Mouse (Mus musculus): ENCODE measurements around the gene Twsg1. TPM values are rescaled to one million over a fixed set of nuclear protein-coding genes. Genes with fewer than 3 reads are reported as not detected.

Twsg1 gene
- polyA plus RNA-seq, 1 experiment from 2014 or later: 51.2 TPM

- no peak overlapping the region for H3K9ac ChIP-seq
- 0 out of 2 replicates have a peak, but pooled peaks cover 4% of the 10 kb centered on the region for H3K4me1 ChIP-seq (replicated peaks)
- no peaks in the 10 kb centered on the region for H3K9me3 ChIP-seq
- no peak overlapping the region for H3K27ac ChIP-seq (replicated peaks)
- peaks cover 41% of the 10 kb centered on the region for H3K36me3 ChIP-seq
- H3K27me3 ChIP-seq: no peaks in the 10 kb centered on the region
- no peak for ATAC-seq (ENCODE audit: low FRiP score, low read depth)
- WGBS: 79% methylated on average over 6 of the region's 6 CpGs
- no peak overlapping the region for H3K4me3 ChIP-seq
- H3K4me2 ChIP-seq: no peak overlapping the region
These were observed 20.1 kb downstream of the Twsg1 start for GRCm38 (mm10) chr17:65930960-65931359.

- no peak overlapping the region for H3K4me3 ChIP-seq
- H3K36me3 ChIP-seq: peaks cover 44% of the 10 kb centered on the region
- 0 out of 2 replicates have a peak, but pooled peaks cover 4% of the 10 kb centered on the region for H3K4me1 ChIP-seq (replicated peaks)
- no peaks in the 10 kb centered on the region for H3K9me3 ChIP-seq
- H3K27me3 ChIP-seq: no peaks in the 10 kb centered on the region
- no peak overlapping the region for H3K27ac ChIP-seq (replicated peaks)
- no peak overlapping the region for H3K4me2 ChIP-seq
- ATAC-seq (ENCODE audit: low FRiP score, low read depth): no peak
- WGBS: 85% methylated on average over 7 of the region's 7 CpGs
- no peak overlapping the region for H3K9ac ChIP-seq
These were observed 20.7 kb downstream of the Twsg1 start for GRCm38 (mm10) chr17:65930158-65930826.

- Histone ChIP-seq H3K27ac (replicated peaks) (no peak overlapping the region), H3K4me1 (replicated peaks) (0 out of 2 replicates have a peak, but pooled peaks cover 4% of the 10 kb centered on the region), H3K27me3 (no peaks in the 10 kb centered on the region), H3K36me3 (peaks cover 50% of the 10 kb centered on the region), H3K4me2 (no peak overlapping the region), H3K9me3 (no peaks in the 10 kb centered on the region), H3K4me3 (no peak overlapping the region), H3K9ac (no peak overlapping the region)
- no peak for ATAC-seq (ENCODE audit: low FRiP score, low read depth)
- WGBS: 89% methylated on average over 22 of the region's 22 CpGs
These were observed 21.6 kb downstream of the Twsg1 start for GRCm38 (mm10) chr17:65929319-65929978.

- H3K36me3 ChIP-seq: peaks cover 53% of the 10 kb centered on the region
- no peak for ATAC-seq (ENCODE audit: low FRiP score, low read depth)
- WGBS: 63% methylated on average over 4 of the region's 4 CpGs
These were observed 23.9 kb downstream of the Twsg1 start for GRCm38 (mm10) chr17:65927077-65927476.

DNA sequence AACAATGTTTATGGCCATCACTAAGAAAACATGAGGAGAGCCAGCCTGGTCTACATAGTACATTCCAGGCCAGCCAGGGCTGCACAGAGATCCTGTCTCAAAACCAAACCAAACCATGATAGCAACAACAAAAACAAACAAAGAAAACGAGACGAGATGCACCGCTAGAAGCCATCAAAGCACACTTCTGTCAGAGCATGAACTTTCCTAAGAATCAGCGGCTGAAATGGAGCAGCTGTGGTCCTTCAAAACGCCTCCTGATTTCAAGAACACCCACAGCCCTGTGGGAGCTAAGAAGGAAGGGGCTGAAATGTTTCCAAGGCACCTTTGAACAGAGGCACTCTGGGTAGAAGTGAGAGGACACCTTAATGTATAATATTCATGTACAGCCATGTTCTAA is 26.8 kb downstream of the Twsg1 start:
- ATAC-seq (ENCODE audit: low FRiP score, low read depth): no peak
- no peaks in the 10 kb centered on the region for H3K9me3 ChIP-seq
- H3K27me3 ChIP-seq: no peaks in the 10 kb centered on the region
- H3K27ac ChIP-seq (replicated peaks): no peak overlapping the region
- no peak overlapping the region for H3K4me2 ChIP-seq
- peaks cover 55% of the 10 kb centered on the region for H3K36me3 ChIP-seq
- no peaks in the 10 kb centered on the region for H3K4me1 ChIP-seq (replicated peaks)
- H3K9ac ChIP-seq: no peak overlapping the region
- no peak overlapping the region for H3K4me3 ChIP-seq
- 78% methylated on average over 5 of the region's 5 CpGs for WGBS

More at GRCm38 (mm10) chr17:65927077-65927476, 23.9 kb downstream of the Twsg1 start:
- Histone ChIP-seq H3K4me2 (no peak overlapping the region), H3K9me3 (no peaks in the 10 kb centered on the region), H3K9ac (no peak overlapping the region), H3K27ac (replicated peaks) (no peak overlapping the region), H3K27me3 (no peaks in the 10 kb centered on the region), H3K4me1 (replicated peaks) (0 out of 2 replicates have a peak, but pooled peaks cover 4% of the 10 kb centered on the region), H3K4me3 (no peak overlapping the region)

DNA sequence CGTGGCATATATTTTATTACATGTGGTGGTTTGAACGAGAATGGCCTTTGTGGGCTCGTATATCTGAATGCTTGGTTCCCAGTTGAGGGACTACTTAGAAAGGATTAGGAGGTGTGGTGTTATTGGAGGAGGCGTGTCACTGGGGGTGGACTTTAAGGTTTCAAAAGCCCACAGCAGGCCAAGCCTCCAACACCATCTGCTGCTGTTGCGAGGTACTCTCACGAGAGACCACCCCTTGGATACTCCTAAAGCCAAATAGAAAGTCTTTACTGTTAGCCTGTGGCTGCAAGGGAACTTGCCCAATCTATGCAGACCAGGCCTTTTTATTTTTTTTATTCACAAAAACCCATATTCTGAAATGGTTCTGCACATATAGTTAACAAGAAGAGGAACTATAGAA is 29.1 kb downstream of the Twsg1 start:
- Histone ChIP-seq H3K9me3 (no peaks in the 10 kb centered on the region), H3K4me2 (no peak overlapping the region), H3K27me3 (no peaks in the 10 kb centered on the region), H3K4me3 (no peak overlapping the region), H3K27ac (replicated peaks) (no peak overlapping the region), H3K4me1 (replicated peaks) (no peaks in the 10 kb centered on the region), H3K36me3 (peaks cover 43% of the 10 kb centered on the region), H3K9ac (no peak overlapping the region)
- WGBS: 83% methylated on average over 6 of the region's 6 CpGs
- no peak for ATAC-seq (ENCODE audit: low FRiP score, low read depth)

GRCm38 (mm10) chr17:65919235-65919634 is 31.8 kb downstream of the Twsg1 start:
- H3K4me1 ChIP-seq (replicated peaks): 0 out of 2 replicates have a peak, but pooled peaks cover 4% of the 10 kb centered on the region
- no peak overlapping the region for H3K9ac ChIP-seq
- no peak for ATAC-seq (ENCODE audit: low FRiP score, low read depth)
- H3K27ac ChIP-seq (replicated peaks): no peak overlapping the region
- no peaks in the 10 kb centered on the region for H3K9me3 ChIP-seq
- H3K4me3 ChIP-seq: no peak overlapping the region
- H3K36me3 ChIP-seq: peaks cover 19% of the 10 kb centered on the region
- no peaks in the 10 kb centered on the region for H3K27me3 ChIP-seq
- H3K4me2 ChIP-seq: no peak overlapping the region
- 85% methylated on average over 3 of the region's 3 CpGs for WGBS

DNA sequence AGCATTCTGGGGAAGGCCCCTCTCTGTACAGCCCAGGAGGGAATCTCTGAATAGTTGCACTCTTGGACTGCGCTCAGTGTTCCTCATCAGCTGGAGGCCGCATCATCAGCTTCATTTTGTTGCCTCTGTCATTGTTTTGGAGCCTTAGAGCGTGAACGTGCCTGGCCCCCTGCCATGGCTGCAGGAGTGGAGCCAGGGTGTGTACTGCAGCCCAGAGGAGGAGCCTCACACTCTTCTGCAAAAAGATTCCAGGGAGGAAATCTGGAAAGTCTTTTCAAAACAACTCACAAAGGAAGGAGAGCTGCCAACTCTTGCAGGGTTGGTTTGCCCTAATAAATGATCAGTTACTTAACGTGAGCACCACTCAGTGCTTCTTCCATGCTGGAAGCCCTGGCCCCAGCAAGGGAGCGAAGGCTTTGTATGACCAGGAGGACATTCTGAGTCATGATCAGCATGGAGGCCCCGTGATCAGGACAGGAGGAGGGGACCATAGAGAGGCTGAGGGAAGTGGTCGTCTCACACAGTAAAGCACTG is 34.8 kb downstream of the Twsg1 start:
- 8% methylated on average over 8 of the region's 8 CpGs for WGBS
- H3K4me3 ChIP-seq: no peak overlapping the region
- no peaks in the 10 kb centered on the region for H3K36me3 ChIP-seq
- H3K9me3 ChIP-seq: no peaks in the 10 kb centered on the region
- H3K4me2 ChIP-seq: peak overlapping the region; percentile 26
- peak; percentile 94 for ATAC-seq (ENCODE audit: low FRiP score, low read depth)
- H3K4me1 ChIP-seq (replicated peaks): 0 out of 2 replicates have a peak, but pooled peaks cover 4% of the 10 kb centered on the region
- no peaks in the 10 kb centered on the region for H3K27me3 ChIP-seq
- H3K27ac ChIP-seq (replicated peaks): peak overlapping the region; percentile 68
- 0 out of 2 replicates have a peak overlapping the region, but pooled peaks have one; percentile 10 for H3K9ac ChIP-seq

DNA sequence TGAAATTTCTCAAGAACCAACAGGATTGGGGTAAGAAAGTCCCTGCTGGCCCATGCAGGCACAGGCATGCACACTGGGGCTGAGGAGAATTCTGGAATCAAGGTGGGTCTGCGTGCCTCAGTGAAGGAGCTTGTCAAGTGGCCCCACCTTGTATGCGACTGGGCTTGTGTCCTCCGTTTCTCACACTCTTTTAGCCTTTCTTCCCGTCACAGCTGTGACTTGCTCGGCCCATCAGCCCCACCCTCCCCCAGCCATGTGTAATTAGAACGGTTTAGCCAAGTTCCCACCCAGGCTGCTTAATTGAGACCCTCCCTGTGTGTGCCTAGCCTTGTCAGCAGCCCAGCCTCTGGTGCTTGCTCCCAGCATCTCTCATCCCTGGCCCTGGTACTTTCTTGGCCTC is 36.9 kb downstream of the Twsg1 start:
- H3K4me3 ChIP-seq: no peak overlapping the region
- no peak for ATAC-seq (ENCODE audit: low FRiP score, low read depth)
- no peak overlapping the region for H3K4me2 ChIP-seq
- 59% methylated on average over 6 of the region's 6 CpGs for WGBS
- H3K36me3 ChIP-seq: no peaks in the 10 kb centered on the region
- H3K27ac ChIP-seq (replicated peaks): no peak overlapping the region
- 0 out of 2 replicates have a peak, but pooled peaks cover 4% of the 10 kb centered on the region for H3K4me1 ChIP-seq (replicated peaks)
- no peak overlapping the region for H3K9ac ChIP-seq
- no peaks in the 10 kb centered on the region for H3K9me3 ChIP-seq
- H3K27me3 ChIP-seq: no peaks in the 10 kb centered on the region

DNA sequence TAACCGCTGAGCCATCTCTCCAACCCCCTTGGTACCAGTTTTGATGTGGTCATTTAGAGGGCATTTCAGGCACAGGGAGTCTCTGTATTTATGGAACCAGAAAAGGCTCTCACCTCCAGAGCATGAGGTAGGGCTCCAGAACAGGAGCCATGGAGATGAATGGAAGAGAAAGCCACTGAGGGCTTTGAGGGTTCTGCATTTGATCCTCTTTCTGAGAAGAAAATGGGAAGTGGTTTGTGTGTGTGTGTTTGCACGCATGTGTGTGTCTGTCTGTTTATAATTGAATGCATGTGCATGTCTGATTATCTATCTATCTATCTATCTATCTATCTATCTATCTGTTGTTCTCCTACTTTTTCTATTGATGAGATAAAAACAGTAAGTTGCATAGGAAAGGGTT is 38.8 kb downstream of the Twsg1 start:
- no peak overlapping the region for H3K4me3 ChIP-seq
- 0 out of 2 replicates have a peak, but pooled peaks cover 3% of the 10 kb centered on the region for H3K36me3 ChIP-seq
- no peak for ATAC-seq (ENCODE audit: low FRiP score, low read depth)
- H3K27me3 ChIP-seq: no peaks in the 10 kb centered on the region
- 95% methylated on average over 2 of the region's 2 CpGs for WGBS
- H3K9me3 ChIP-seq: no peaks in the 10 kb centered on the region
- no peak overlapping the region for H3K27ac ChIP-seq (replicated peaks)
- H3K4me1 ChIP-seq (replicated peaks): 0 out of 2 replicates have a peak, but pooled peaks cover 4% of the 10 kb centered on the region
- H3K9ac ChIP-seq: no peak overlapping the region
- H3K4me2 ChIP-seq: no peak overlapping the region

DNA sequence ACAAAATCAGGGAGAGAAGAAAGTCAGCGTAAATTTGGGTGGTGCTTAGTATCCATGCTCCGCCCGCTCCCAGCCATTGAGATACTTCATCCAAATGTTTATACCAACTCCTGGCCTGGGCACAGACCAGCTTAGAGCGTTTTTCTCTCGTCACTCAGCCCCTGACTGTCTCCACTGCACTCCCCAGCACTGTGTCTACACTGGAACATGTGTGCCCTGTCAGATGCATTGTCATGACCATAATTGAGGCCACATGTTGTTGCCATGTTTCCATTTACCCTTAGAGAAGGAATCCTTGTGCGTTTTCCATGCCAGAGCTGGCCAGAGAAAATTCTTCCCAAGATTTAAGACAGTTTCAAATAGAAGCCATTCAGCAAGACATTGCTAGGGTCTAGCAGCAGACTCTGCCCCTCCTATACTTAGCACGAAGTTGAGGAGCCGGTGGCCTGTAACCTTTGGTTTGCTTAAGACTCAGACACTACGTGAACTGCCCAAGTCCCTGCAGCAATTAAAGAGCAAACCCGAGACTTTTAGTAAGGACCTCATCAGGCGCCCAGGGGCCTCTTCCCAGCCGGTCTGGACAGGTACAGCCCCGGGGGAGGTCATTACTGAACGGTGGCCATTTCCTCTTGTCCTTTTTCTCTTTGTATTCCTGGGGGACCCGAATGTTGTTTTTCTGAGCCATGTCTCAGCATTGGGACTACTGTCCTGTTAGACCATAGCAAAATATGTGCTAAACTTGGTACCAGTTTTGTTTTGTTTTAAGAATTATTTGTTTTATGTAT is 39.5 kb downstream of the Twsg1 start:
- 87% methylated on average over 15 of the region's 15 CpGs for WGBS

More for the DNA sequence above, 39.5 kb downstream of the Twsg1 start:
- Histone ChIP-seq H3K9me3 (no peaks in the 10 kb centered on the region), H3K36me3 (0 out of 2 replicates have a peak, but pooled peaks cover 3% of the 10 kb centered on the region), H3K27ac (replicated peaks) (no peak overlapping the region), H3K9ac (no peak overlapping the region), H3K4me2 (no peak overlapping the region), H3K4me3 (no peak overlapping the region), H3K27me3 (no peaks in the 10 kb centered on the region), H3K4me1 (replicated peaks) (0 out of 2 replicates have a peak, but pooled peaks cover 4% of the 10 kb centered on the region)
- no peak for ATAC-seq (ENCODE audit: low FRiP score, low read depth)

All from hindbrain, embryonic 15.5 days (tissue).